Mouse (Mus musculus) spleen, adult 2 months (tissue): Measurements from ENCODE around the gene Nr2f2. TPM values are rescaled to one million over a fixed set of nuclear protein-coding genes. Genes with fewer than 3 reads are reported as not detected.

ENCODE experiments used
- DNase-seq, 2 experiments: peaks; one replicate each; pipeline versions ENCODE4 v3.0.0 to v3.0.0-alpha.2; 2012 to 2021; ENCODE audit warnings: low spot score in 2 of 2, low read depth in 1 of 2
- H3K27ac ChIP-seq: fragments of 200-500 bp; 2 replicates; pipeline ENCODE4 v1.5.1; 2012; ENCODE audit warnings: low read length, inconsistent platforms; ENCODE audit not compliant: insufficient read depth
- H3K27me3 ChIP-seq: fragments of 200-500 bp; 2 replicates; pipeline ENCODE4 v1.6.1; 2012; ENCODE audit warnings: mild to moderate bottlenecking, moderate library complexity, low read length, inconsistent platforms; ENCODE audit not compliant: control insufficient read depth, insufficient read depth
- H3K36me3 ChIP-seq: fragments of 200-500 bp; 2 replicates; pipeline ENCODE4 v1.6.1; 2012; ENCODE audit warnings: mild to moderate bottlenecking, low read length, inconsistent platforms; ENCODE audit not compliant: control insufficient read depth, insufficient read depth
- H3K4me1 ChIP-seq: fragments of 200-500 bp; 2 replicates; pipeline ENCODE4 v1.6.1; 2011; ENCODE audit warnings: inconsistent platforms; ENCODE audit not compliant: control insufficient read depth, insufficient read depth, insufficient read length
- H3K4me3 ChIP-seq: fragments of 200-500 bp; 2 replicates; pipeline ENCODE4 v1.5.1; 2011; ENCODE audit warnings: mild to moderate bottlenecking, inconsistent platforms; ENCODE audit not compliant: insufficient read depth, insufficient read length; ENCODE audit errors: extremely low read depth
- CTCF ChIP-seq: fragments of 200-500 bp; IDR thresholded peaks from 2 replicates; pipeline ENCODE4 v1.5.1; 2011; ENCODE audit warnings: mild to moderate bottlenecking, inconsistent platforms; ENCODE audit not compliant: insufficient read depth, insufficient read length, insufficient replicate concordance; ENCODE audit errors: extremely low read depth
- POLR2A ChIP-seq: fragments of 200-500 bp; IDR thresholded peaks from 2 replicates; pipeline ENCODE4 v1.6.1; 2011; ENCODE audit warnings: low read depth, low read length, inconsistent platforms
- WGBS: fragments of 180-500 bp; shearing (Covaris S2); methylation state at CpG from one replicate; pipeline ENCODE4 v1.1.7; 2018; 5-methylcytosine and 5-hydroxymethylcytosine counted together
- polyA plus RNA-seq: library from polyadenylated mRNA; depleted of rRNA; stranded (reverse); fragments of >200 nt; gene quantifications from 2 replicates; pipeline ENCODE4 v1.2.3, GENCODE M21; 2012

The Nr2f2 gene
- polyA plus RNA-seq, 1 experiment, result 84.6 TPM

DNA sequence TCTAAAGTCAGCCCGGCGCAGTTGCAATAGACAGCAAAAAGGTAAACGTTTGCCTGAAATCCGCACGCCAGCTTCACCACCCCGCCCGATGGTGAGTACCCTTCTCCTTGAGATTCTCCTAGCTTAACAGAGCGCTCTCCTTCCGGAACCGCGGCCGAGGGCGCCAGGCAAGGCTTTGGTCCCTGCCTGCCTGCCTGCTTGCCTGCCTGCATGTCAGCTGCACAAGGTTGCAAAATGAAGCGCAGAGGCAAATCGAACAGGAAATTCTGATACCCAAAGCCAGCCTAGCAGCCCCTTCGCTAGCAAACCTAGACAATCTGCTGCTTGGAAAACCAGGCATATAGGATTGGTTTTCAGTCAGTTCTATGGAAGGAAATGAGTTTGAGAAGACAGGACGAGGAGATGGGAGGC is 1.1 kb downstream of the Nr2f2 start:
- Histone ChIP-seq H3K27me3 (peaks cover 13% of the 10 kb centered on the region), H3K36me3 (no peaks in the 10 kb centered on the region), H3K4me1 (no peaks in the 10 kb centered on the region), H3K27ac (peak overlapping the region; percentile 75), H3K4me3 (peak overlapping the region; percentile 37)
- TF ChIP-seq CTCF (no peak), POLR2A (no peak)
- WGBS, result 7% methylated on average over 17 of the region's 17 CpGs
- no peak for DNase-seq

DNA sequence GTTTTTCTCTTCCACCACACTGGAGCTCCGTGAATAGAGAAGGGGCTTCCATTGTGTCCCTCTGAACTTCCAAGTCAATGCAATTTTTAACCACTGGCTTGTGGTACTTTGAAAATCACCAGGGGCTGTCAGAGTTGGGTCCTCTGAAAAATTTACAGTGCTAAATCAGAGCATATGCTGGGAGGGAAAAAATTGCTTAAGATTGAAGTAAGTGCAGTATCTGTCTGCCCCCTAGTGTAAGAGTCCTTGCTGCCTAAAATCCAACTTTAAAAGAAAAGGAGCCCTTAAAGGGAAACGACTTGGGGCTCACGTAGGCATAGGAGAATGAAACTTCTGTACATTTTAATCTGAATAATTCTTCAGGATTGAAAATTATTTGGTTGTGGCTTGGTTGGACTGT is 1.7 kb downstream of the Nr2f2 start:
- TF ChIP-seq POLR2A, result no peak
- TF ChIP-seq CTCF, result no peak
- peaks cover 14% of the 10 kb centered on the region for H3K27me3 ChIP-seq
- DNase-seq, result no peak
- no peaks in the 10 kb centered on the region for H3K36me3 ChIP-seq
- WGBS, result 2% methylated on average over 3 of the region's 3 CpGs
- peak overlapping the region; percentile 6; the same call in 1 of the 2 replicates for H3K4me3 ChIP-seq
- H3K4me1 ChIP-seq, result no peaks in the 10 kb centered on the region
- H3K27ac ChIP-seq, result peak overlapping the region; percentile 75; the same call in 1 of the 2 replicates

- Histone ChIP-seq H3K27me3 (peaks cover 14% of the 10 kb centered on the region), H3K36me3 (no peaks in the 10 kb centered on the region), H3K4me3 (no peak overlapping the region), H3K27ac (no peak overlapping the region), H3K4me1 (no peaks in the 10 kb centered on the region)
- TF ChIP-seq CTCF (no peak), POLR2A (no peak)
- DNase-seq, result no peak
- WGBS, result 23% methylated on average over 4 of the region's 4 CpGs
Observed at GRCm38 (mm10) chr7:70363351-70363750, 3.2 kb downstream of the Nr2f2 start.

GRCm38 (mm10) chr7:70362526-70363170 is 3.9 kb downstream of the Nr2f2 start:
- H3K4me1 ChIP-seq, result no peaks in the 10 kb centered on the region
- DNase-seq, result no peak
- 11% methylated on average over 12 of the region's 12 CpGs for WGBS
- peaks cover 16% of the 10 kb centered on the region for H3K27me3 ChIP-seq
- no peak overlapping the region for H3K27ac ChIP-seq
- H3K36me3 ChIP-seq, result no peaks in the 10 kb centered on the region
- TF ChIP-seq POLR2A (no peak), CTCF (no peak)
- H3K4me3 ChIP-seq, result no peak overlapping the region

DNA sequence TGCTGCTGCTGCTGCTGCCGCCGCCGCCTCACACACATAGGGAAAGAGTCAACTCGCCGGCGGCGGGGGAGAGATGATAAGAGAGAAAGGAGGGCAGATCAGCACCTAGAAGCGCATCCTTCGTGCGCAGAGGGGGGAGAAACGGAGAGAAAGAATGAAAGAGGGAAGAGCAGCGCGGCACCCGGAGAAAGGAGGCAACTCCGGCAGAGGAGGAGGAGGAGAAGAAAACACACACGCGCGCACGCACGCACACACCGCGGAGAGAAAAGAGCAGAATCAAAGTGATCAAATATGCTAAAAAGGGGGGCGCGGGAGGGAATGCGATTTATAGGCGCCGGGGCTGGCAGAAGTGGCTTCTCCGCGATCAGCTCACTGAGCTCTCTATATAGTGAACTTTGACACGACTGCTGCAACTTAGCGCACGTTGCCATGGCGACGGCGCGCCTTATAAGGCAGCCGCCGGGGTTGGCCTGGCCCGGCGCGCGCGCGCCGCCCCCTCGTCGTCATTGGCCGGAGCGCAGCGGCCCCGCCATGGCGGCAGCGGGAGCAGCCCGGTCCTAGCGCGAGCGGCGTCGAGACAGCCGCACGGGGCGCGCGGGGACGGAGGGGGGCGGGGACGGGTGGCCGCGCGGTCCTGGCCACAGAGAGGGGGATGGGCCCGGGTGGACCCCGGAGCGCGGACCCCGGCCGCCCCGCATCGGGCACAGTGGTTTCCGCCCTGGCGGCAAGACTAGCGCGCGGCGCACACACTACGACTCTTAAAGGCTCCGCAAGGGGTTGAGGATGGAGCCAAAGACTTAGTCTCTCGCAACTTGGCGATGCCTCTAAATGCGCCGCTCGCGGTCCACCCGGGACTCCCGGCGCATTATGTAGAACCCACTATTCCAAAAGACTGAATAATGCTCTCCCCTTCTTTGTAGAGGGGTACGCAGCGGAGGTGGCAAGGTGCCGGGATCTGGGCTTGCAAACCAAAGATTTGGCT is 4.9 kb downstream of the Nr2f2 start:
- 3% methylated on average over 98 of the region's 98 CpGs for WGBS
- Histone ChIP-seq H3K4me1 (no peaks in the 10 kb centered on the region), H3K27ac (peak overlapping the region; percentile 69; the same call in 1 of the 2 replicates), H3K4me3 (peak overlapping the region; percentile 43; the same call in 1 of the 2 replicates), H3K27me3 (peaks cover 16% of the 10 kb centered on the region), H3K36me3 (no peaks in the 10 kb centered on the region)
- TF ChIP-seq CTCF, result no peak
- TF ChIP-seq POLR2A, result no peak
- no peak for DNase-seq

- TF ChIP-seq CTCF (no peak), POLR2A (no peak)
- Histone ChIP-seq H3K27me3 (peaks cover 16% of the 10 kb centered on the region), H3K36me3 (no peaks in the 10 kb centered on the region), H3K4me1 (no peaks in the 10 kb centered on the region), H3K27ac (peak overlapping the region; percentile 69; the same call in 1 of the 2 replicates), H3K4me3 (peak overlapping the region; percentile 49)
- no peak for DNase-seq
- 9% methylated on average over 84 of the region's 84 CpGs for WGBS
Observed at GRCm38 (mm10) chr7:70360611-70361382, 5.7 kb downstream of the Nr2f2 start.
